Mouse (Mus musculus) cerebellum, postnatal 4 days (tissue): ENCODE measurements at regions not wholly inside any gene's neighbourhood (a gene's known extent, or its start where the extent isn't known, plus 50 kb on each side); places are given as distances from the start of the nearest gene placed in this dataset.

Source experiments
- DNase-seq, 2 experiments: peaks; one replicate each; pipeline ENCODE4 v3.0.0; 2022; ENCODE audit warnings: low spot score in 2 of 2, mixed read lengths in 1 of 2

- DNase-seq: no peak
Measured at GRCm38 (mm10) chr4:140320120-140320921, 73.7 kb upstream of the Igsf21 start.

- DNase-seq: no peak
Measured at GRCm38 (mm10) chr4:140312635-140313034, 66.1 kb upstream of the Igsf21 start.

- no peak for DNase-seq
Measured at GRCm38 (mm10) chr4:140307481-140307880, 60.9 kb upstream of the Igsf21 start.

DNA sequence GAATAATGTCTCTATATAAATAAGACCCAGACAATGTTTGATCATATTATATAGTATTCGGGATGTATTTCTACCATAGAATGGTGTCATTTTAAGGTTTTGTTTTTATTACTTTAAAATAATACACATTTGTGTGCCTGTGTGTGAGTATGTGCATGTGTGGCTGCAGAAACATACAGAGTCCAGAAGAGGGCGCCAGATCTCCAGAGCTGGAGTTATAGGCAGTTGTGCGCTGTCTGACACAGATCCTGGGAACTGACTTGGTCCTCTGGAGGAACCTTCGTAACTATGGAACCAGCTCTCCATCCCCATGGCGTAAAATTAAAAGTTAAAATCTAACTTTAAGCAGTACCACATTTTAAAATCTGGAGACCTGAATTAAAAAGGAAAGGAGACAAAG is 58.4 kb upstream of the Igsf21 start:
- no peak for DNase-seq

- DNase-seq: no peak
Measured at GRCm38 (mm10) chr4:140301661-140302060, 55.1 kb upstream of the Igsf21 start.

DNA sequence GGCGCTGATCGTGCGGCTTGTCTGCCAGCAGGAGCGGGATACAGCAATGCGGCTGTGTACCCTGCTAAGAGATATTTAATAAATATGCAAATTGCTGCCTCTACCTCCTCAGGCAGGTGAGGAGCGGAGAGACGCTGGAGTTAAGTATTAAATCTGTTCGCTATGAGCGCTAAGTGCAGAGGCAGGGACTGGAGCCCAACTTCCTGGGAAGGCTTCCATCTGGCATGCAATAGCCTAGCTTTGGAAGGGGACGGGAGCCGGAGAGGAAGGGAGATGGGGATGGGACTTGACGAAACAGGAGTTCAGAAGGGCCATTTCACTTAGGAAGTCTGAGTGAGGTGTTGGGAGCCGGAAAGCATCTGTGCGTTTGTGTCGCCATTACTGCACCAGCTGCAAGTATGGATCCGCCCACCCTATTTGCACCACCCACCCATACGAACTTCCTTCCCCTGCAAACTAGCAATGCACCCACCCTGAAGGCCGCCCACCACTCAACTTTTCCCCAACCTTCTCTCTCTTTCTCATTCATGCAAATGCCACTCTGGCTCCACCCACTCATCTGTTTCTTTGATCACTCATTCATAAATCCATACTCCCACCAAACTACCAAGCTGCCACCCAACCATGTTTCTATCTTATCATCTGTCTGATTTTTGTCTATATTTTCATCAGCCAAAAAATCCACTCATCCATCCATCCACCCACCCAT is 51.5 kb upstream of the Igsf21 start:
- no peak for DNase-seq
